ENCODE assay signal across 8 mouse cellular contexts in genomic region chr17:28207591-28208313, GRCm38 (mm10). TPM values are rescaled to one million over a fixed set of nuclear protein-coding genes. Genes with fewer than 3 reads are reported as not detected.
DNase-seq lines count a peak whose midpoint lies in the region; ATAC-seq and TF ChIP-seq lines count a peak whose summit lies in the region.

Gene Def6, plus strand, starts transcription at chr17:28207778.

- no peaks in the 10 kb centered on the region for H3K27me3 ChIP-seq in G1E (ENCODE audit: insufficient read depth, low read length)
- no peaks in the 10 kb centered on the region for H3K27me3 ChIP-seq in hindbrain, embryonic 12.5 days
- no peaks in the 10 kb centered on the region for H3K27me3 ChIP-seq in limb, embryonic 10.5 days (ENCODE audit: low read depth, poor library complexity, severe bottlenecking)
- peaks cover 15% of the 10 kb centered on the region for H3K27me3 ChIP-seq in midbrain, embryonic 10.5 days (ENCODE audit: low read depth, poor library complexity, severe bottlenecking)
- H3K27me3 ChIP-seq in small intestine, adult 2 months (ENCODE audit: control insufficient read depth, insufficient read depth, low read length) = no peaks in the 10 kb centered on the region

- H3K9ac ChIP-seq in hindbrain, embryonic 12.5 days = peak within 1 kb of the TSS; percentile 44

- peak within 1 kb of the TSS; percentile 91 for H3K4me3 ChIP-seq in G1E (ENCODE audit: low read depth, low read length)
- peak within 1 kb of the TSS; percentile 72 for H3K4me3 ChIP-seq in bone marrow macrophage, adult 2 months (ENCODE audit: insufficient read depth, low read length)
- peak within 1 kb of the TSS; percentile 15; the same call in 1 of the 2 replicates for H3K4me3 ChIP-seq in hindbrain, embryonic 12.5 days
- peak within 1 kb of the TSS; percentile 54 for H3K4me3 ChIP-seq in limb, embryonic 10.5 days
- peak within 1 kb of the TSS; percentile 38 for H3K4me3 ChIP-seq in midbrain, embryonic 10.5 days
- H3K4me3 ChIP-seq in small intestine, adult 2 months (ENCODE audit: low read depth, low read length) = peak within 1 kb of the TSS; percentile 73

- H3K4me1 ChIP-seq in G1E (ENCODE audit: insufficient read depth, low read depth, low read length) = peaks cover 81% of the 10 kb centered on the region
- H3K4me1 ChIP-seq in bone marrow macrophage, adult 2 months (ENCODE audit: control insufficient read depth, insufficient read depth, low read length) = peaks cover 25% of the 10 kb centered on the region
- peaks cover 13% of the 10 kb centered on the region for H3K4me1 ChIP-seq in hindbrain, embryonic 12.5 days
- H3K4me1 ChIP-seq in limb, embryonic 10.5 days = peaks cover 60% of the 10 kb centered on the region
- peaks cover 20% of the 10 kb centered on the region for H3K4me1 ChIP-seq in midbrain, embryonic 10.5 days
- H3K4me1 ChIP-seq in small intestine, adult 2 months (ENCODE audit: control insufficient read depth, insufficient read depth, insufficient read length, low read length) = peaks cover 3% of the 10 kb centered on the region; the same call in 1 of the 2 replicates

- WGBS in hindbrain, embryonic 12.5 days = 24% methylated on average over 26 of the region's 26 CpGs
- 20% methylated on average over 26 of the region's 26 CpGs for WGBS in limb, embryonic 10.5 days
- 25% methylated on average over 26 of the region's 26 CpGs for WGBS in midbrain, embryonic 10.5 days
- WGBS in small intestine, adult 2 months = 21% methylated on average over 26 of the region's 26 CpGs

- H3K27ac ChIP-seq in bone marrow macrophage, adult 2 months (ENCODE audit: insufficient read depth, low read depth, low read length) = peak within 1 kb of the TSS; percentile 81
- H3K27ac ChIP-seq in hindbrain, embryonic 12.5 days = peak within 1 kb of the TSS; percentile 66; the same call in 1 of the 2 replicates
- peak within 1 kb of the TSS; percentile 89 for H3K27ac ChIP-seq in limb, embryonic 10.5 days
- peak within 1 kb of the TSS; percentile 65 for H3K27ac ChIP-seq in midbrain, embryonic 10.5 days (replicated peaks)
- peak within 1 kb of the TSS; percentile 70 for H3K27ac ChIP-seq in small intestine, adult 2 months (ENCODE audit: insufficient read depth, low read depth, low read length)

- peak; percentile 58 for ATAC-seq in G1E (ENCODE audit: extremely low read depth, insufficient number of reproducible peaks, low FRiP score, poor library complexity, severe bottlenecking)
- peak; percentile 49 for ATAC-seq in hindbrain, embryonic 12.5 days (ENCODE audit: low FRiP score)

- no peaks in the 10 kb centered on the region for H3K9me3 ChIP-seq in G1E (replicated peaks)
- no peaks in the 10 kb centered on the region for H3K9me3 ChIP-seq in hindbrain, embryonic 12.5 days (replicated peaks)
- no peaks in the 10 kb centered on the region for H3K9me3 ChIP-seq in limb, embryonic 10.5 days (replicated peaks)
- no peaks in the 10 kb centered on the region for H3K9me3 ChIP-seq in midbrain, embryonic 10.5 days (replicated peaks)

- no peak for TF ChIP-seq CTCF in G1E (IDR thresholded peaks at IDR 0.05; ENCODE audit: low read depth, low read length)
- no peak for TF ChIP-seq CTCF in bone marrow macrophage, adult 2 months (IDR thresholded peaks at IDR 0.05; ENCODE audit: low read depth, low read length)
- peak; percentile 48 for TF ChIP-seq CTCF in small intestine, adult 2 months (IDR thresholded peaks at IDR 0.05; ENCODE audit: extremely low read depth, insufficient read length, insufficient replicate concordance, low read depth, low read length)

- peak; percentile 88 for DNase-seq in G1E (ENCODE audit: low spot score)
- DNase-seq in forelimb bud, embryonic 11.5 days (ENCODE audit: low read depth, low spot score) = peak; percentile 85
- DNase-seq in limb, embryonic 10.5 days (ENCODE audit: low spot score) = peak; percentile 87
- DNase-seq in midbrain, embryonic 10.5 days (ENCODE audit: low spot score) = peak; percentile 69
- no peak for DNase-seq in adipocyte (ENCODE audit: low spot score)

- peak within 1 kb of the TSS; percentile 32 for H3K4me2 ChIP-seq in hindbrain, embryonic 12.5 days (replicated peaks)

- peaks cover 59% of the 10 kb centered on the region for H3K36me3 ChIP-seq in G1E (replicated peaks)
- H3K36me3 ChIP-seq in hindbrain, embryonic 12.5 days = peaks cover 17% of the 10 kb centered on the region
- H3K36me3 ChIP-seq in limb, embryonic 10.5 days = peaks cover 18% of the 10 kb centered on the region
- peaks cover 20% of the 10 kb centered on the region for H3K36me3 ChIP-seq in midbrain, embryonic 10.5 days
- no peaks in the 10 kb centered on the region; the same call in 1 of the 2 replicates for H3K36me3 ChIP-seq in small intestine, adult 2 months (ENCODE audit: control insufficient read depth, insufficient read depth, low read length)

- TF ChIP-seq POLR2A in bone marrow macrophage, adult 2 months (IDR thresholded peaks at IDR 0.05; ENCODE audit: borderline replicate concordance, low read depth, low read length) = no peak
- TF ChIP-seq POLR2A in small intestine, adult 2 months (IDR thresholded peaks at IDR 0.05; ENCODE audit: low read depth, low read length) = no peak

RNA-seq across cellular contexts. Expression of gene Def6, which starts in this region (rescaled TPM):
- total RNA-seq in G1E (2014; fragmentation: Nextera tagmentation) = 38.5 and 58.4 TPM in 2 replicates
- 92.8 and 113 TPM in 2 replicates for total RNA-seq in G1E (2017)
- 308 and 346 TPM in 2 replicates for polyA plus RNA-seq in G1E (2012)
- polyA plus RNA-seq in bone marrow macrophage, adult 2 months (2012; ENCODE audit: insufficient read depth, insufficient read length, missing spikeins) = 41.4 and 44.7 TPM in 2 replicates
- 5.7 and 6.1 TPM in 2 replicates for polyA plus RNA-seq in hindbrain, embryonic 12.5 days (2016; fragmentation: Nextera tagmentation; extraction: Ambion mirVana)
- 6.8 and 11.1 TPM in 2 replicates for polyA plus RNA-seq in limb, embryonic 10.5 days (2016; fragmentation: Nextera tagmentation; extraction: Ambion mirVana)
- polyA plus RNA-seq in midbrain, embryonic 10.5 days (2016; fragmentation: Nextera tagmentation; extraction: Ambion mirVana) = 3.1 TPM in 2 replicates
- polyA plus RNA-seq in small intestine, adult 2 months (2012; rRNA removed) = 4.0 and 7.0 TPM in 2 replicates

Comparison
In these comparisons a context has a peak if more than half of its experiments do, and no peak if none do; other contexts are left out.
1. H3K4me3 ChIP-seq: peak in every context shown above with its lines; median percentile 91 in G1E; 73 in small intestine, adult 2 months; 72 in bone marrow macrophage, adult 2 months; 54 in limb, embryonic 10.5 days; 38 in midbrain, embryonic 10.5 days; 15 in hindbrain, embryonic 12.5 days.